Mouse (Mus musculus): ENCODE data around the gene Mag.

The Mag gene

DNA sequence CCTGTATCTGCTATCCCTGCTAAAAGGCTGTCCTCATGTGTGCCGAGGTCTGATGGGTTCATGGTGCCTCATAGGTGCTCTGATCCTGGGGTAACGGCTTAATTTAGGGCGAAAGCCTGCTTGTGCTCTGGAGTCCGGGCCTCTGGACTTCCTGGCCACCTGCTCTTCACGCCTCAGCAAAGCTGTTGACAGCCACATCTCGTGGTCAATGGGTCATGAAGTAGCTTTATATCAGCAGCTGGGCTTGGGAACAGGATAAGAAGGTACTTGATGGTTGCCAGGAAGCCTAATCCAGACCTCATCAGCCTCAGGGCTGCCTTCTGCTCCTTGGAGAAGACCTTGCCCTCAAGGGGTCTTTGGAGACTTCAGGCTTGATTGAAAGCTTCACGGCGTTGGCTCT lies 51.3 kb downstream of the Mag start:
- WGBS: 83% methylated on average over 8 of the region's 8 CpGs

DNA sequence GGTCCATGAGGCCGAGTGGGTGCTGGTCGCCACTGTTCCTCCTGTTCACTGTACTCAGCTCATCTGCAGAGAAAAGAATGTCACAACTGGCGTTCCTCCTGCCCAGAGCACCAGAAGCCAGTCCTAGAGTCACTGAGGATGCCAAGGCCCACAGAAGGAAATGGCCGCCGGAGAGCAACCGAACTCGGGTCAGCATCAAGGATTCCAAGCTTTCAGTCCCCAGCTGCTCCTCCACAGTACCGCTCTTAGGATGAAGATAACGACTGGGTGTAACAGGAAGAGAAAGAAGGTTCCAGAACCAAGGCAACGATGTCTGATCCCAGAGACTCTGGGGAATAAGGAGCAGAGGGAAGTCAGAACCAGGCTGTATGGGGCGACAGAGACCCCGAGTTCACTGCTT lies 53.2 kb downstream of the Mag start, which contains the start of gene Ffar1:
Gene Ffar1, minus strand, starts transcription at position 101 of the 400 bp plus-strand sequence.
- 89% methylated on average over 12 of the region's 12 CpGs for WGBS

GRCm38 (mm10) chr7:30859635-30860402 lies 54.9 kb downstream of the Mag start:
- 8% methylated on average over 14 of the region's 16 CpGs for WGBS

DNA sequence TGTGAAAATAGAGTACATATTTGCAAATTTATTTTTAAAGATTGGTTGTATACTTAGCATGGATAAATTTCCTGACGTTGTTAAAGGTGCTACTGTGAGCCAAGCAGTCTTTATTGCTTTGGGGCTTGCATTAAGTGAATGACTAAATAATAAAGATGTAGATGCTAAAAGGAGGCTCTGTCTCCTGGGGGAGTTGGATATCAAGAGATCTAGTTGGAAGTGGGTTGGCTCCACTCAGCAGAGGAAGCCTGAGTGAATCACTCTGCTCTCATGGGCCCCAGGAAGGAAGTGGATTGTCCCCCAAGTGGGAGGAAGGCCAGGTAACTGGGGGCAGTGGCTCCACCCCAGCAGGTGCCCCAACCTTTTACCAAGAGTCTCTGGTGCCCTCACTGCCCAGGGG lies 56.9 kb downstream of the Mag start:
- WGBS: 50% methylated on average over 1 of the region's 1 CpGs

DNA sequence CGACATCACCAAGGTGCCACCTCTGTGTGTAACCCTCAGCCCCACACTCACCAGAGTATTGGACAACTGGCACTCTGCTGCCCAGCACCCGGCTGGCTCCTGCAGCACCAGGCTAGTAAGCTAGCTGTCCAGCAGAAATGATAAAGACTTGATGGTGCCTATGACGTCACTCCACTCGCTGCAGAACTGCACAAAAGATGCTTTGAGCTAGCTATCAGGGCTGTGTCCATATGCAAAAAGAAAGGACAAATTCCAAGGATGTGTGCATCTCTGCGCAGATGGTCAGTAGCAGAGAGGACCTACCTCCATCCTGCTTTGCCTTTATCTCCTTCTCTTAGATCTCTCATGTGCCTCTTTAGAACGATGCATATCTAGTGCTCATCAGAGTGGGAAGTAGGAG lies 58.6 kb downstream of the Mag start, which contains the start of gene Ffar3:
Gene Ffar3, minus strand, starts transcription at position 101 of the 400 bp plus-strand sequence.
- WGBS: 69% methylated on average over 6 of the region's 6 CpGs

DNA sequence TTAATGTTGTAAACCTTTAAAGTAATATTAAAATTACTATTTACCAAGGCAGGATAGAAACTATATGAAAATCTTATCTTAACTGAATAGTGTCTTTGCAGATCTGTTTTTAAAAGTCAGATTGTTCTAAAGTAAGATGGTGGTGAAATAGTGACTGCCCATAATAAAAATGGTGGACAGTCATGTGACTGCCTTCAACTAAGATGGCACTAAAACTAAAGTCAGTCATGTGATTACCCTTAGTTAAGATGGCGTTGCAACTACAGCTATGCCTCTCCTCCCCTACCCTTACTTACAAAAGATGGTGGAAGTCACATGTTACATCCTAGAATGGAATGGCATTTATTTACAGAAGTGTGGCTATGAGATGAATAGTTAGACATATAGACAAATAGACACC lies 63.3 kb downstream of the Mag start:
- 85% methylated on average over 1 of the region's 1 CpGs for WGBS
